Mouse (Mus musculus): ENCODE measurements around the gene Asb4. TPM values are rescaled to one million over a fixed set of nuclear protein-coding genes. Genes with fewer than 3 reads are reported as not detected.
"Not testable (repeated sequence)": the region's sequence is repeated elsewhere in the genome, so short reads cannot be mapped to it uniquely, and the experiment has no call there.

Gene Asb4
- polyA plus RNA-seq (2011; ENCODE audit: insufficient read depth, insufficient read length, low replicate concordance, missing spikeins): 0.59 and 1.7 TPM in 2 replicates

- H3K27ac ChIP-seq (ENCODE audit: control insufficient read depth, insufficient read depth, low read depth, low read length, poor library complexity): no peak within 1 kb of the TSS
- 11% methylated on average over 19 of the region's 19 CpGs for WGBS
- H3K4me3 ChIP-seq (replicated peaks; ENCODE audit: control insufficient read depth, low read depth, low read length): no peak within 1 kb of the TSS
- no peaks in the 10 kb centered on the region for H3K4me1 ChIP-seq (ENCODE audit: control insufficient read depth, insufficient read depth, low read length)
- no peak for TF ChIP-seq CTCF (IDR thresholded peaks at IDR 0.05; ENCODE audit: control insufficient read depth, insufficient read depth, low read length)
- TF ChIP-seq POLR2A (IDR thresholded peaks at IDR 0.05; ENCODE audit: borderline replicate concordance, control insufficient read depth, low read depth, low read length): no peak
Observed at GRCm38 (mm10) chr6:5383336-5384177, at the start of gene Asb4. Gene Asb4, plus strand, starts transcription at chr6:5383386.

GRCm38 (mm10) chr6:5334021-5334420 is 49.2 kb upstream of the Asb4 start:
- H3K4me3 ChIP-seq (replicated peaks; ENCODE audit: control insufficient read depth, low read depth, low read length): no peak overlapping the region
- no peak for TF ChIP-seq CTCF (IDR thresholded peaks at IDR 0.05; ENCODE audit: control insufficient read depth, insufficient read depth, low read length)
- no peak for TF ChIP-seq POLR2A (IDR thresholded peaks at IDR 0.05; ENCODE audit: borderline replicate concordance, control insufficient read depth, low read depth, low read length)
- no peaks in the 10 kb centered on the region for H3K4me1 ChIP-seq (ENCODE audit: control insufficient read depth, insufficient read depth, low read length)
- 87% methylated on average over 5 of the region's 5 CpGs for WGBS
- no peak overlapping the region for H3K27ac ChIP-seq (ENCODE audit: control insufficient read depth, insufficient read depth, low read depth, low read length, poor library complexity)

GRCm38 (mm10) chr6:5336016-5336415 is 47.2 kb upstream of the Asb4 start:
- not testable (repeated sequence) for H3K4me3 ChIP-seq (replicated peaks; ENCODE audit: control insufficient read depth, low read depth, low read length); H3K4me1 ChIP-seq (ENCODE audit: control insufficient read depth, insufficient read depth, low read length); H3K27ac ChIP-seq (ENCODE audit: control insufficient read depth, insufficient read depth, low read depth, low read length, poor library complexity)

- H3K4me3 ChIP-seq (replicated peaks; ENCODE audit: control insufficient read depth, low read depth, low read length); H3K27ac ChIP-seq (ENCODE audit: control insufficient read depth, insufficient read depth, low read depth, low read length, poor library complexity); H3K4me1 ChIP-seq (ENCODE audit: control insufficient read depth, insufficient read depth, low read length): not testable (repeated sequence)
- 82% methylated on average over 4 of the region's 4 CpGs for WGBS
Observed at GRCm38 (mm10) chr6:5338781-5339180, 44.4 kb upstream of the Asb4 start.

- H3K4me1 ChIP-seq (ENCODE audit: control insufficient read depth, insufficient read depth, low read length); H3K4me3 ChIP-seq (replicated peaks; ENCODE audit: control insufficient read depth, low read depth, low read length); H3K27ac ChIP-seq (ENCODE audit: control insufficient read depth, insufficient read depth, low read depth, low read length, poor library complexity): not testable (repeated sequence)
- WGBS: 35% methylated on average over 1 of the region's 1 CpGs
Observed at GRCm38 (mm10) chr6:5339283-5339682, 43.9 kb upstream of the Asb4 start.

GRCm38 (mm10) chr6:5344255-5344654 is 38.9 kb upstream of the Asb4 start:
- 70% methylated on average over 6 of the region's 6 CpGs for WGBS
- no peak for TF ChIP-seq POLR2A (IDR thresholded peaks at IDR 0.05; ENCODE audit: borderline replicate concordance, control insufficient read depth, low read depth, low read length)
- TF ChIP-seq CTCF (IDR thresholded peaks at IDR 0.05; ENCODE audit: control insufficient read depth, insufficient read depth, low read length): no peak
- Histone ChIP-seq H3K4me1 (ENCODE audit: control insufficient read depth, insufficient read depth, low read length) (no peaks in the 10 kb centered on the region), H3K27ac (ENCODE audit: control insufficient read depth, insufficient read depth, low read depth, low read length, poor library complexity) (no peak overlapping the region), H3K4me3 (replicated peaks; ENCODE audit: control insufficient read depth, low read depth, low read length) (no peak overlapping the region)

GRCm38 (mm10) chr6:5357873-5358272 is 25.3 kb upstream of the Asb4 start:
- Histone ChIP-seq H3K4me3 (replicated peaks; ENCODE audit: control insufficient read depth, low read depth, low read length) (no peak overlapping the region), H3K4me1 (ENCODE audit: control insufficient read depth, insufficient read depth, low read length) (no peaks in the 10 kb centered on the region; the same call in 1 of the 2 replicates), H3K27ac (ENCODE audit: control insufficient read depth, insufficient read depth, low read depth, low read length, poor library complexity) (no peak overlapping the region)
- TF ChIP-seq POLR2A (IDR thresholded peaks at IDR 0.05; ENCODE audit: borderline replicate concordance, control insufficient read depth, low read depth, low read length) (no peak), CTCF (IDR thresholded peaks at IDR 0.05; ENCODE audit: control insufficient read depth, insufficient read depth, low read length) (no peak)

GRCm38 (mm10) chr6:5360402-5360801 is 22.8 kb upstream of the Asb4 start:
- no peak overlapping the region for H3K27ac ChIP-seq (ENCODE audit: control insufficient read depth, insufficient read depth, low read depth, low read length, poor library complexity)
- no peak for TF ChIP-seq POLR2A (IDR thresholded peaks at IDR 0.05; ENCODE audit: borderline replicate concordance, control insufficient read depth, low read depth, low read length)
- TF ChIP-seq CTCF (IDR thresholded peaks at IDR 0.05; ENCODE audit: control insufficient read depth, insufficient read depth, low read length): no peak
- H3K4me1 ChIP-seq (ENCODE audit: control insufficient read depth, insufficient read depth, low read length): no peaks in the 10 kb centered on the region; the same call in 1 of the 2 replicates
- WGBS: 55% methylated on average over 5 of the region's 5 CpGs
- H3K4me3 ChIP-seq (replicated peaks; ENCODE audit: control insufficient read depth, low read depth, low read length): no peak overlapping the region

- H3K27ac ChIP-seq (ENCODE audit: control insufficient read depth, insufficient read depth, low read depth, low read length, poor library complexity): no peak overlapping the region
- H3K4me1 ChIP-seq (ENCODE audit: control insufficient read depth, insufficient read depth, low read length): no peaks in the 10 kb centered on the region; the same call in 1 of the 2 replicates
- 26% methylated on average over 6 of the region's 6 CpGs for WGBS
- H3K4me3 ChIP-seq (replicated peaks; ENCODE audit: control insufficient read depth, low read depth, low read length): no peak overlapping the region
- TF ChIP-seq POLR2A (IDR thresholded peaks at IDR 0.05; ENCODE audit: borderline replicate concordance, control insufficient read depth, low read depth, low read length) (no peak), CTCF (IDR thresholded peaks at IDR 0.05; ENCODE audit: control insufficient read depth, insufficient read depth, low read length) (no peak)
Observed at GRCm38 (mm10) chr6:5361987-5362386, 21.2 kb upstream of the Asb4 start.
